Mouse (Mus musculus): ENCODE data around the gene Aldh3b2. TPM values are rescaled to one million over a fixed set of nuclear protein-coding genes. Genes with fewer than 3 reads are reported as not detected.
"Not testable (repeated sequence)": the region's sequence is repeated elsewhere in the genome, so short reads cannot be mapped to it uniquely, and the experiment has no call there.

The Aldh3b2 gene
- total RNA-seq, 4 experiments from 2014 or later = 4.5 to 15.8 (median 9.7) TPM

- no peak for DNase-seq
These were observed 24.3 kb upstream of the Aldh3b2 start for GRCm38 (mm10) chr19:3947813-3948212.

GRCm38 (mm10) chr19:3948546-3948945 lies 23.6 kb upstream of the Aldh3b2 start:
- DNase-seq = no peak

DNA sequence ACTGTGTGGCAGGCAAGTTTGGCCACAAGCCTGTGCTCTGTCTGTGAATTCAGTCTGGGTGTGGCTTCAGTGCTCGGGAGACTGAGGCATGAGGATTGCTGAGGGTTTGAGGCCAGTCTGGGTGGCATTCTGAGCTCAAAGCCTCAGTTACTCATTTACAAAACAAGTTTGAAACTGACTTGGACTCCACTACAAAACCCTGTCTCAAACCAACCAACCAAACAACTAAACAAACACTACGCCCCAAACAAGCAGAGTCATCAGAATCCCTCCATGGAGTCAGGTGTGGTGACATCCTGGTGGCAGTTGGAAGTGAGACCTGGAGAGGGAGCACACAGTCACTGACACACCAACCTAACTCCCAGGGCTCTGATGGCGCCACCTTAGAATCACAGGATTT lies 21.8 kb upstream of the Aldh3b2 start:
- no peak for DNase-seq

GRCm38 (mm10) chr19:3951461-3951860 lies 20.7 kb upstream of the Aldh3b2 start:
- no peak for DNase-seq

- no peak for DNase-seq
These were observed 20.0 kb upstream of the Aldh3b2 start for GRCm38 (mm10) chr19:3952099-3952498.

DNA sequence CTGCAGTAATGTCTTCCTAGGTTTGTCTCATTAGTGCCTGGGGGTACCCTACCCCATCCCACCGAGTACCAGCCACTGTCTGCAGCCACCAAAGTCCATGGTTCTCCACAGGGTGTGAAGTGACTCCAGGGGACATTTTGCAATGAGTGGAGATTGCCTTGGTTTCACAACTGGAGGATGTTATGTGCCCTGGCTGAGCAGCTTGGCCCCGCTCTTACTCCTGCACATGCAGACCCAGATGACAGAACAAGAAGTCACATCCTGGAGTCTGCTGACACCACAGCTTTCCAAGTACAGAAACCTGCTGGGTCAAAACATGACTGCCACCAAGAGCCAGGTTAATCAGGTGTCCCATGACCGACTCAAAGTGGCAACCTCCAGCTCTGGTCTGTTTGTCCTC lies 17.1 kb upstream of the Aldh3b2 start:
- DNase-seq = peak; percentile 30

- no peak for DNase-seq
These were observed 16.3 kb upstream of the Aldh3b2 start for GRCm38 (mm10) chr19:3955804-3956203.

DNA sequence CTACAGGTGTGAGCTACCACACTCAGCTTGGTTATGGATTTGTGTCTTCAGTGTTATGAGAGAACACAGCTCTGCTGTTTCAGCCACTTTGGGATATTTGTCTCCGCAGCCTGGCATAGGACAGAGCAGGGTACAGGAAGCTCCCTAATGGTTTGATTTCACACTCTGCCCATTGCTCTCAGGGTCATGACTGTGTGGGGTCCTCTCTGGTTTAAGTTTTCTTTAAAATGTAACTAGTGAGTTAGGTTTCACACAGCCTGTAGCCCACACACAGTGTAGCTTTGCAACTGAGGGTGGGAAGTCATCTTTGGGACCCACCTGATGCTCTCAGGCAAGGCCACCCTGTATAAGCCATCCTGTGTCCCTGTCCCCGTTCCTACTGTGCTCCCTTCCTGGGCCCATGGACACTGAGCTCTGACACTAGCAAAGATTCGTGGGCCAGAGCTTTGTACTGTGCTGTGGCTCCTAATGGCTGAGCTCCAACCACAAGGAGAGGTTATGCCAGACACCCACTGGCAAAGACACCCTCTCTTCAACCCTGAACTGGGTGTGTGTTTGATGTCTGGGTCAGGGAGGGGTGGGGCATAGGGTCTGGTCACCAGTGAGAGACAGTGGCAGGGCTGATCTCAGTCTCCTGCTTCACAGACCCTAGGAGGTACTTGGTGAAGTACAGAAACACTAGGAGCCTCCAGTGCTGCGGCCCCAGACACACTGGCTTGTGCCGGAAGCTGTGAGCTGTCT lies 14.7 kb upstream of the Aldh3b2 start:
- not testable (repeated sequence) for DNase-seq

- DNase-seq = no peak
These were observed 13.7 kb upstream of the Aldh3b2 start, which contains the start of gene Aldh3b3 for GRCm38 (mm10) chr19:3958470-3958869. TSS of gene Aldh3b3 (plus strand) at chr19:3958645.

DNA sequence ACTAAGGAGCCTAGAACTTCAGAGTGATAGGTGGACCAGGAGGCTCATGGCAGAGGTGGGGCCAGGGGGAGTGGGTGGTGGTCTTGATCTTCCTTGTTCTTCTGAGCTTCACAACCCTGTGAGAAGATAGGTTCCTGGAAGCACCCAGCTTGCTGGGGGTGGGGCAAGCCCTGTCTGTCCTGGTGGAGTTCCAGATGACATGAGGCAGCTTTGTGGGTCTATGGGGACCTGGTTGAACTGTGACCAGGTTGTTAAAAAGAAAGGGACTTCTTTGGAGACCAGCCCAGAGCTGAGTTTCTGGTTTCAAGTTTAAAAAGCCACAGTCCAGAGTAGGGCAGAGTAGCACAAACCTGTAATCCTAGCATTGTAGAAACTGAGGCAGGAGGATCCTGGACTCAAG lies 13.1 kb upstream of the Aldh3b2 start:
- no peak for DNase-seq

DNA sequence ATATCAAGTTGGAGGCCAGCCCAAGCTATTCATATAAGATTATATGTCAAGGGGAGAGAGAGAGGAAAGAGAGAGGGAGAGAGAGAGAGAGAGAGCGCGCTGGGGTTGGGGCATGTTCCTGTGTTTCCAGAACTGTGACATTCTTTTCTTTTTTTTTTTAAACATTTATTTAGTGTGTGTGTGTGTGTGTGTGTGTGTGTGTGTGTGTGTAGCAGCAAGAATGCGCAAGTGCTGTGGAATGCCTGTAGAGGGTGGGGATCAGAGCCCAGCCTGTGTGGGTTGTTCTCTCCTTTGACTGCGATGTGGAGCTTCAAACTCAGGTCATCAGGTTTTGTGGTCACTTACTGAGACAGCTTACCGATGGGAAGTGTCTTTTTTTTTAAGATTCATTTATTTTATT lies 11.9 kb upstream of the Aldh3b2 start:
- no peak for DNase-seq

DNA sequence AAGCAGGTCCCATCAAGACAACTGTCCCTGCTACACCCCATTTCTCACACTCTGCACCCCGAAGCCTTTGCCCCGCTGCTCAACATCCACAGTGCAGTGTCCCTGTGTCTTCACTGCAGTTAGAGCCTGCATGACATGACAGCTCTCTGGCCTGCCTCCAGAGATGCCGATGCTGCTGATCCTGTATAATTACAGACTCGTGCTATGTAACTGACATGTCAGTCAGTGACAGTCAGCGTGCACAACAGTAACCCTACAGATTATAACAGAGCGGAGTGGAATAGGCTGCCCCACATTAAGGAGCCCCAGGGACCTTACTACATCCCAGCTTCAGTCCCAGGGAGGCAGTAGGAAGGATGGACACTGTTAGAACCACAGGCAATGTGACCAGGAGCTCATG lies 10.3 kb upstream of the Aldh3b2 start:
- not testable (repeated sequence) for DNase-seq

DNA sequence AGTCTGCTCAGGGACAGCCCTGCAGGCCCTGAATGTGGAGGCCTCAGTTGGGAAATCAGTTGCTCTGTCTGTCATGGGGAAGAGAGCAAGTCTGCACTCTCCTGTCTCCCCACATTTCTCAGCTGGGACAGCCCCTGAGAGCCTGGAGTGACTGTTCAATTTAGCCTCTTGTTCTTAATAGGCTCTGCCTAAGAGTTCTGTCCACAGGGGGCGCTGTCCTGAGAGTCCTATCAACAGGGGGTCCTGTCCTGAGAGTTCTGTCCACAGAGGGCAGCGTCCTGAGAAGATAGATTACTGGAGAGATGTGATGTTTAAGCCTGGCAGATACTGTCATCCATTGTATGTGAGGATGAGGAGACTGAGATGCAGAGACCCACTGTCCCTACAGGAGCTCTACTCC lies 9.7 kb upstream of the Aldh3b2 start:
- DNase-seq = no peak

DNA sequence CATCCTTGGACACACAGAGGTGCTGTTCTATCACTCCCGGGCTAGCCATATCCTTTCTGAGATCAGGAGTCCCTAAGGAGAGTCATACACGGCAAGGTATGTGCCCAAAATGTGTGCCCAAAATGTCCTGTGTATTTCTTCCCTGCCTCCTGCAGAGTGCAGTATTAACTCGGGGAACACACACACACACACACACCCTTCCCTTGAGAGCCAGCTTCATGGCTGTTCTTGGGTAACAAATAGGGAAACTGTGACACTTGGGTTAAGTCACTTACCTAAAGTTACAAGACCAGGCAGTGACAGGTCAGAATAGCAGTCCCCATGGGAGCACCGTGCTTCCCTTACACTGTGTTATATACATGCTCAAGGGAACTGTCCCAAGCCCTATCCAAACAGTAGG lies 8.1 kb upstream of the Aldh3b2 start:
- DNase-seq = no peak

DNA sequence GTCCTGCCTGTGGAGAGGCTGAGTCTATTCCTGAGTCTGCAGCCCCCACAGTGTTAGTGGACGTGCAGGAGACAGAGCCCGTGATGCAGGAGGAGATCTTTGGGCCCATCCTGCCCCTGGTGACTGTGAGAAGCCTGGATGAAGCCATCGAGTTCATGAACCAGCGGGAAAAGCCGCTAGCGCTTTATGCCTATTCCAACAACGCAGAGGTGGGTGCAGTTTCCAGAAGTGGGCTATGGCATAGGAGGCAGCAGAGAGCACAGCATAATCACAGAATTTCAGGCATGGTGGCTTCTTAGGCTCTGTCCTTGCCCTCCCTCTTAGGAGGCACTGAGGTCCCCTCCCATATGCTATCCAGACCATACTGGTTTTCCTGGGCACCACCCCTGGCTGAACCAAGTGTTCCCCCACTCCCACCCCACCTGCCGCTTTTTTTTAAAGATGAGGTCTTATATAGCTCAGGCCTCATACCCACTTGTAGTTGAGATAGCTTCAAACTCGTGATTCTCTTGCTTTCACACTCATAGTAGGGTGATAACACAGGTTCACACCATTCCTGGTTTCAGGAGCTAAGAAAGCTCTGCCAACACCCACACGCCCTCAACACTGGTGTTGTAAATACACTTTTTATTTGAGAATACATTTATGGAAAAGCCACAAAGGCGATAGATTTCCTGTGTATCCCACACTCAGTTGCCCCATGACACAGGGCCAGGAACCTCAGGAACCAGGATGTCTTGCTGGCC lies 5.6 kb upstream of the Aldh3b2 start:
- DNase-seq = no peak

DNA sequence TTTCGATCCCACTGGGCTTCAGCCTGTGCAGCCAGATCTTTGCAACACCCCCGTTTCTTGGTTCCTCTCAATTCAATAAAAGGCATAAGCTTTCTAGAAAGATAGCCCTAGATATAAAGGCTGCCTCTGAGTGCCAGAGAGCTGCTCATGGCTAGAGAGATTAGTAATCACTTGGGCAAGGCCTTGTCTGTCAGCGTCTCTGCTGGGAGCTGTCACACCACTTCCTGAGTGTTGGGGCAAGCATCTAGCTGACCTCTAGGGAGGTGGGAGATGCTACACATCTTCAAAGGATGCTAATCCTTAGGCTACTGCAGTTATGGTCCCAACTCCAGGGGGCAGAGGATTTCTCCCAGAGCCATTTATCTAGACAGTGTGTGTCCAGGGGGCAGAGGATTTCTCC lies 4.9 kb upstream of the Aldh3b2 start:
- no peak for DNase-seq

DNA sequence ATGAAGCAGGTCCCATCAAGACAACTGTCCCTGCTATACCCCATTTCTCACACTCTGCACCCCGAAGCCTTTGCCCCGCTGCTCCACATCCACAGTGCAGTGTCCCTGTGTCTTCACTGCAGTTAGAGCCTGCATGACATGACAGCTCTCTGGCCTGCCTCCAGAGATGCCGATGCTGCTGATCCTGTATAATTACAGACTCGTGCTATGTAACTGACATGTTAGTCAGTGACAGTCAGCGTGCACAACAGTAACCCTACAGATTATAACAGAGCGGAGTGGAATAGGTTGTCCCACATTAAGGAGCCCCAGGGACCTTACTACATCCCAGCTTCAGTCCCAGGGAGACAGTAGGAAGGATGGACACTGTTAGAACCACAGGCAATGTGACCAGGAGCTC lies 2.5 kb downstream of the Aldh3b2 start:
- not testable (repeated sequence) for DNase-seq

- no peak for DNase-seq
These were observed 3.7 kb downstream of the Aldh3b2 start for GRCm38 (mm10) chr19:3975866-3976265.

DNA sequence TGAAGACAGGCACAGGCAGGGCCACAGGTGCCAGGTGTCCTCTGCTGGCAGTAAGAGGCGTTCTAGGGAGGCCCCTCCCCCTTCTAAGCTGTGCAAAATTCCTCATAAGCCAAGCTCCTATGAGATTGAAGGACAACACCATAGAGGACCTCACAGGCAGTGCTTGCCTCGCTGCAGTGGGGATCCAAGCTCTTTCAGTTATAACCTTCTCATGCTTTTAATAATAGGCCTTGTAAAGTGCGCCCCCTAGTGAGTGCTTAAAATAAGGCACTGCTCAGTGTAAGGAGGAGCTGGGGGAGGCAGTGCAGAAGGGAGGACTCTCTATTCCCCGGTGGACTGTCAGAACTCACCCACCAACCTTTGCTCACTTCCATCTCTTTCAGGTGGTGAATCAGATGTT lies 8.2 kb downstream of the Aldh3b2 start:
- peak; percentile 58 for DNase-seq

DNA sequence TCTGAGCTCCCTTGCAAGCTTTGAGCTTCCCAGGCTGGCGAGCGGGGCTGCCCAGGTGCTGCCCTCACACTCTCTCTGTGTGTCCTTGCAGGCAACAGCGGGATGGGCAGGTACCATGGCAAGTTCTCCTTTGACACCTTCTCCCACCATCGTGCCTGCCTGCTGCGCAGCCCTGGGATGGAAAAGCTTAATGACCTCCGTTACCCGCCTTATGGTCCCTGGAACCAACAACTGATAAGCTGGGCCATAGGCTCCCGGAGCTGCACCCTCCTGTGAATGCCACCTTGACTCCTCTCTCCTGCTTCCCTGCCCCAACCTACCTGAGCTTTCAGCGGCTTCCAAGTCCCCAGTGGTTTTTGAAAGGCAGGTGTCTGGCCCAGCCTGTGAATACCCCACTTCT lies 8.8 kb downstream of the Aldh3b2 start:
- no peak for DNase-seq

DNA sequence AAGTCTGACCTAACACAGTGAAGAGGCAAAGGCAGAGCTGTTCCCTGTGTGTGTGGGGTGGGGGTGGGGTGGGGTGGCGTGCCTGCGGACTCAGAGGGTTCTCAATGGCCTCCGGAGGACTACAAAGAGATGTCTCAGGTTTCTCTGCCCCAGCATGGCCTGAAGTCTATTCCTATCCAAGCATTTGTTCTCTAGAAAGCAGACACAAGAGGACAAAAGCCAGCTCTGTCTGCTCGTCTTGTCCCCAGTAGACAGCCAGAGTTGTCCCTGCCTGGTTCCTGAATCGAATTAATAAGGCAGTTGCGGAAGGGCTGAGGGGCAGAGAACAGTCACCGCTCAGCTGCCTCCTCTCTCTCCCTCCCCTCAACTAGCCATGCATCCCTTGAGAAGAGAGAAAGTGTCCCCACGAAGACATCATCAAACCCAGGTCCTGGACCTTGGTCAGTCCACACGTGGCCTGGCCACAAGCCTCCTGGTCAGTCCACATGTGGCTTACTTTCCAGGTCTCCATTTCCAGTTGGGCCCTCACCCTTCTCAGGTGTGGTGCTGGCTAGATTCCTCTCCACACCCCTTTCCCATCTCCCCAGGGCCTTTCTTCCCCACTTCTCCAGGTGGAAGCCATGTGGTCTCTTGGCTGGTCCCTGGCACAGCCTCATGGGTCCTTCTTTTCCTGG lies 11.5 kb downstream of the Aldh3b2 start:
- DNase-seq = no peak

DNA sequence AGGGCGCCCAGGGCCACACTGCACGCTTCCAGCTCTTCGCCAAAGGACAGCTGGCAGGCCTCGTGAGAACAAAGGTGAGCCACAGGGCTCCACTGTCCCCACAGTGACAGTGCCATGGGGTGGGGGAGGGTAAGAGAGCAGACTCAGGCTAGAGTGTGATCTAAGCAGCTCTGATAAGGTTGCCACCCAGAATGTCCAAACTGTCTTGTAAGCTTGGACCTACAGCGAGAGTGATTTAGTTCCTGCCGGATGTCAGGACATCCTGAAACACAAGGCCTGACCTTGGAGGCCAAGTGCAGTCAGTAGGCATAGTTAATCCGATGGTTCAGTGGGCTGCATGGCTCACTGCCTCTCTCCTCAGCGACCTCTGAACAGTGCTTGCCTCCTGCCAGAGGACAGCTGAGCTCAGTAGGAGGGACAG lies 13.1 kb downstream of the Aldh3b2 start:
- DNase-seq = peak; percentile 71

DNA sequence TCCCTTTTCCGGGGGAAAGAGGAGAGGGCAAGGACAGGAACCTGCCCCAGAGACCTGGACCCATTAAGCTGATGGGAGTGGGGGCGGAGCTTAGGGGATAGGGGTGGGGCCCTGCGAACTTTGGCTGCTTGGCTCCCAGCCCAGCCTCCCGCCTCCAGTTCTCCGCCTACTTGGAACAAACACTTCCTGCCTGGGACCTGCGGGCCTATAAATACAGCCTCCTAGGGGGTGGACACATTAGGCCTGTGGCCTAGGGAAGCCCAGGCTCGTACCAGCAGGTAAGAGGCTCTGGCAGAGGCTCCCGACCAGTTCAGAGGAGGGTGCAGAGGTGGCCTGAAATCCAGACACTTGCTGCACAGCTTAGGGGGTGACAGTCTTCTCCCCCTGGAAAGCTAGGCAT lies 14.2 kb downstream of the Aldh3b2 start, which contains the start of gene Acy3:
Gene Acy3, plus strand, starts transcription at position 237 of the 400 bp plus-strand sequence.
- peak; percentile 83 for DNase-seq
